Mouse (Mus musculus) left cerebral cortex, postnatal 36 days (tissue): Measurements from ENCODE around the gene Flt3l. TPM values are rescaled to one million over a fixed set of nuclear protein-coding genes. Genes with fewer than 3 reads are reported as not detected.
"Not testable (repeated sequence)": the region's sequence is repeated elsewhere in the genome, so short reads cannot be mapped to it uniquely, and the experiment has no call there.

Source experiments
- DNase-seq, 2 experiments: peaks; one replicate each; pipeline ENCODE4 v3.0.0; 2021 to 2022; ENCODE audit warnings: low spot score in 2 of 2, mixed read lengths in 1 of 2
- intact Hi-C: fragments of 180-260 bp; cut with DNase I; formaldehyde crosslinking; loops from one replicate; pipeline ENCODE4 v1.15.1; 2025
- total RNA-seq, 2 experiments: library from RNA; stranded (reverse); gene quantifications; 2 replicates each; pipeline ENCODE4 v1.2.3; 2021

The Flt3l gene
- total RNA-seq, 2 experiments from 2014 or later, result 3.7 to 6.1 TPM

DNA sequence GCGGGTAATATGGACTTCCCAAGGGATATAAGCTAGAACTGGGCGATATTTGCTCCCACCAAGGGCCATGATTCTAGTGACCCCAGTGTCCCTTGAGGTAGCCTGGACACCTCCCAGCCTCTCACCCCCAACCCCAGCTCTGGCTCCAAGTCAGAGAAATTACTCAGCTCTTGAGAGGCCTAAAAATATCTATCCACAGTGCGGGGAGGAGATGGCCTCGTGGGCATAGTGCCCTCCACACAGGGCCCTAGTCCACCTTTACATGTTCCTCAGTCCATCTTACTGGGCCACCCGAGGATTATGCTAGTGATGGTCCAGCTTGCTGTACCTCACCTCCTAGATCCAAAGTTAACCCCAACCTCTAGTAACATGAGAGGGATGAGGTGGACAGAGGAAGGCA is 28.6 kb upstream of the Flt3l start:
- intact Hi-C loops, result no loop called here
- DNase-seq, result peak in 1 of 2 experiments; percentile 28

DNA sequence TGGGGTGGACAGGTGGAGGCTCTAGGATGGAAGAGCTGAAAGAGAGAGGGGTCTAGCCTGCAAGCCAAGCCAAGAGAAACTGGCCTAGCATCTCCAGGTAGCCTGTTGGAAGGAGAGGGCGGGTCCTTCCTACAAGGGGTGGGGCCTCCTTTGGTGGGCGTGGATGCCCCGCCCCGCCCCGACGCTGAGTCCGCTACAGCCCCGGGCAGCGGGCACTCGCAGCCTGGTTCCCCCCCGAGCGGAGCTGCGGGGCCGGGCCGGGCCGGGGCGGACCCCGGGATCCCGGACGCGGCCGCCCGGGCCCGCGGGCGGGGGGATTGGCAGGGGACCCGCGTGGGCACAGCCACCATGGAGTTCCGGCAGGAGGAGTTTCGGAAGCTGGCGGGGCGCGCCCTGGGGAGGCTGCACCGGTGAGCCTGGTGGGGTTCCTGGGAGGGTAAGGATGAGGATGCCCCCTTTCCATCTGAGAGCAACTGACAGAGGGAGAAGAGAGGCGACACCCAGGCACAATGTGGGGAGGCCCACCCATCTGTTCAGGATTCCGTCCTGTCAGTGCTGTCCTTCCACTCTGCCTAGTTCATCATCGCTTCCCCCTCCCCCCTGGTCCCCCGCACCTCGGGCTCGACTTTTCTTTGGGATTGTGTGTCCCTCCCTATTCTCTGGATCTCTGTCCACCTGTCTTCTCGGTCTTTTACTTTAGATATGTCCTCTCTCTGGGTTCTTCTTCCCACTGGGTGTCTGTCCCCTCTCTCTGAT is 27.7 kb upstream of the Flt3l start, which contains the start of gene Slc17a7:
Slc17a7 (plus strand) TSS at position 215 of the 756 bp plus-strand sequence.
- DNase-seq, result peak; percentile 58 to 79
- intact Hi-C loops, result loop anchor here (2.0 kb wide), 2 partner anchors 33 to 135 kb away; no protein-coding TSS in a partner anchor

DNA sequence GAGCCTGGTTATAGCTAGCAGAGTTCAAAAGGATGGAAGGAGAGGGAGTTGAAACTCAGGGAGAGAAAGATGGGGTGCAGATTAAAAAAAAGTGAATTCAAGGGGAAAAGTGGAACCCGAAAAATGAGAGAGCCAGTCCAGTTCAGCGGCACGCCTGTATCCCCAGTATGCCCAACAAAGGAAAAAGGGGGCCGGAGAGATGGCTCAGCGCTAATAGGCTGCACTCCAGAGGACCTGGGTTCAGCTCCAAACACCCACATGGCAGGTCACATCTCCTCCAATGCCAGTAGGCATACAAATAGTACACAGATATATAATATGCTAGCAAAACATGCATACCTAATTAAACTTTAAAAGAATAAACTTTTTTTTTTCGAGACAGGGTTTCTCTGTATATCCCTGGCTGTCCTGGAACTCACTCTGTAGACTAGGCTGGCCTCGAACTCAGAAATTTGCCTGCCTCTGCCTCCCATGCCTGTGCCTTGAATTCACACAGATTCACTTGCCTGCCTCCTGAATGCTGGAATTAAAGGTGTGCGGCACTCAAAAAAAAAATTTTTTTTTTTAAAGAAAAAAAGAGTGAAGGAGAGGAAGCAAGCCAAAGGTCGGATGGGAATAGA is 26.9 kb upstream of the Flt3l start:
- no peak for DNase-seq
- intact Hi-C loops, result loop anchor here (2.0 kb wide), 2 partner anchors 34 to 136 kb away; no protein-coding TSS in a partner anchor

DNA sequence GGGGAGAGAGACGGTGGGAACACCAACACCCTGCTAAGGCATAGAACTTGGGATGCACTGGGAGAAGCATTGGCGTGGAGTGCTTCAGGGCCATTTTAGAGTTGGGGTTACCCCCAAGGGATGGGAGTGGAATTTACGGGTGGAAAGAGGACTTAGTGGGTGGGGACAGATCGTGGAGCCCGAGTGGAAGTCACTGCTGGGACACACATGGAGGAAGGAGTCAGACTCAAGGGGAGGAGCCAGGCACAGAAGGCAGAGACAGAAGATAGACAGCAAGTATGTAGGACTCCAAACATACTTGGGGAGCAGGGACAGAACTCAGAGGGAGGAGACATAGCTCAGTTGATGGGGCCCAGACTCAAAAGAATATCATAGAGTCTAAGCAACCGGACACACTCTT is 26.3 kb upstream of the Flt3l start:
- no peak for DNase-seq
- intact Hi-C loops, result loop anchor here (2.0 kb wide), 2 partner anchors 34 to 136 kb away; no protein-coding TSS in a partner anchor

DNA sequence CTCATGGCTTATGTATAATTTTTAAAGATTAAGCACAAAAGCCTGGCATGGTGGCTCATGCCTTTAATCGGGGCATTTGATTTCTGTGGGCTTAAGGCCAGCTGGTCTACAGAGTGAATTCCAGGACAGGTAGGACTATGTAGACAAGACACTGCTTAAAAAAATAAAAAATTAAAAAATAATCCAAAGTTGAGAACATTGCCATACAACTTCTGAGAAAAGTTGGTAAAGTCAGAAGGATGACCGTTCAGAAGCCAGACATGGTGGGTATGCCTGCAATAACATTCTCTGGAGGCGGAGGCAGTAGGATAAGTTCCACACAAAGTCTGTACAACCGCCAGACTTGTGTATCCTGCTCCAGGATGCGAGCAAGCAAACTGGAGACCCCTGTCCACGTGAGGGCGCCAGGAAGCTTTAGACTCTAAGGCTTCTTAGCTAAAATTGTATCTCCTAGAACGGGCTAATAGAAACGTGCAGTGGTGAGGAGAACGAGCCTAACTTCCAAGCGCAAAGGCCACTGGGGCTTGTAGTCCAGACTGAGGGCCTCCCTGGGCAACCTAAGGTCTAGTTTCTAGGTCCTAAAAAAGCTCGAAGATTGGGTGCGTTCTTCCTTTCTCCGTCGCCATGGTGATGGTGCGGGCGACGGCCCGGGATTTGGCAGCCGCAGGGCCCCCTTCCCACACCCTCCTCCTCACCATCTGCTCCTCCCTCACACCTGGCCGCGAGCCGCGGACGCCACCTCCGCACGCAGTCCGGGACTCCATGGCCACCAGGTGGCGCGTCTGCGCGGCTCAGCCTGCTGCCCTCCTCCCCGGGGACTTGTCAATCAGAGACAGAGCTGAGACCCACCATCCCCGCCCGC is 25.6 kb upstream of the Flt3l start:
- intact Hi-C loops, result loop anchor here (2.0 kb wide), 2 partner anchors 35 to 137 kb away; no protein-coding TSS in a partner anchor
- DNase-seq, result peak; percentile 96 to 99

DNA sequence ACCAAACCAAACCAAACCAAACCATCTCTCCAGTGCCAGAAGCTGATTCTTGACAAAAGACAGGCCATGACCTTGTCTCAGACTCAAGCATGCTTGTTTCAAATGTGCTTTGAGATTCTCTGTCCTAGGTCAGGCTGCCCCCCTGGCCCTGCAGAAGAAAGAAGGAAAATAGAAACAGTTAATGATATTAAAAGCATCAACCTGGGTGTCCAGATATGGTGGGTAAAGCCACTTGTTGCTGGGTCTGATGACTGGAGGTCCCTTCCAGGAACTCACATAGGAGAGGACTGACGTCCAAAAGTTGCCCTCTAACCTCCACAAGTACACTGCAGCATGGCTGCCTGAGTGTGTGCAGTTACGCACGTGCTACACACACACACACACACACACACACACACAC is 24.6 kb upstream of the Flt3l start:
- intact Hi-C loops, result no loop called here
- no peak for DNase-seq

DNA sequence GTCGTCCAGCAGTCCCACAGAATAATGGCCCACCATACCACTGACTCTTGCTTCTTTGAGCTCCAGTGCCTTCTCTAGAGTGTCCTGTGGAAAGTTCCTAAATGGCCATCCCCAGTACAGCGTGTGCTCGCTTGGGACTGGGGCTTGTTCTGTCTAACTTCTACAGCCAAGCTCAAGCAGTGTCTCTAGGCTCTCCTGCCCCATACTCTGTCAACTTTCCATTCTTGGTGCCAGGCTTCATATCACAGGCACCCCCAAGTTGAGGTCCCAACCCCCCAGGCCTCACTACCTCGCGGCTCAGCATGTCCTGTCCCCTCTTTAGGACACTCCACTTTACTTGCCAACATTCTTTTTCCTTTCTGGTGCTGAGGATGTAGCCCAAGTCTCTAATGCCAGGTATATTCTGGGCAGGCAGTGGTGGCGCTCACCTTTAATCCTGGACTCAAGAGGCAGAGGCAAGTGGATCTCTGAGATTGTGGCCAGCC is 24.1 kb upstream of the Flt3l start:
- intact Hi-C loops, result no loop called here
- no peak for DNase-seq

DNA sequence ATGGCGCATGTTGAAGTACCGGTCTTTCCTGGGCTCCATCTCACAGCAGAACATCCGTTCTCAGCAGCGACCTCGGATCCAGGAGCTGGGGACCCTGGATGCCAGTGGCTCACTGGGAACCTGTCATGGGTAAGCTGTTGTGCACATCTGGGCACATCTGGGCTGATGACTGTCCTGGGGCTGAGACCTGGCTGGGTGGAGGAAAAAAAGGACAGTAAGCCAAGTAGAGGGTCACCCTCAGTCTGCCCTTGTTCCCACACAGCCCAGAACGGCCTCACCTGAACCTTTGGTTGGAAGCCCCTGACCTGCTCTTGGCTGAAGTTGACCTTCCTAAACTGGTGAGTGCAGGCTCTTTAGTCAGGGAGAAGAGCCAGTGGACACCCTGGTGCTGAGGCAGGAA is 22.8 kb upstream of the Flt3l start:
- intact Hi-C loops, result no loop called here
- DNase-seq, result no peak

DNA sequence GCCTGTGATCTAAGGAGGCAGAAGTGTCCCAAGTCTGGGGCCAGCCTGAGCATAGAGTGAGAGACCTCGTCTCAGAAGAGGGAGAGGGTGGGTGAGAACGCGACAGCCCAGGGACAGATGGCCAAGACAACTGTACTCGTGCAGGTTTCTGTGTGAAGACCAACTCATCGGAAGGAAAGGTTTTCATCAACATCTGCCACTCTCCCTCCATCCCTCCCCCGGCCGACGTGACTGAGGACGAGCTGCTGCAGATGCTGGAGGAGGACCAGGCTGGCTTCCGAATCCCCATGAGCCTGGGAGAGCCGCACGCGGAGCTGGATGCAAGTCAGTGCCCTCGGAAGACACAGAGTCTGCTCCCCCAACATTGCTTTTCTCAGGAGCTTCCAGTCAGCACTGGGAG is 21.2 kb upstream of the Flt3l start:
- intact Hi-C loops, result no loop called here
- peak; percentile 59 to 60 for DNase-seq

DNA sequence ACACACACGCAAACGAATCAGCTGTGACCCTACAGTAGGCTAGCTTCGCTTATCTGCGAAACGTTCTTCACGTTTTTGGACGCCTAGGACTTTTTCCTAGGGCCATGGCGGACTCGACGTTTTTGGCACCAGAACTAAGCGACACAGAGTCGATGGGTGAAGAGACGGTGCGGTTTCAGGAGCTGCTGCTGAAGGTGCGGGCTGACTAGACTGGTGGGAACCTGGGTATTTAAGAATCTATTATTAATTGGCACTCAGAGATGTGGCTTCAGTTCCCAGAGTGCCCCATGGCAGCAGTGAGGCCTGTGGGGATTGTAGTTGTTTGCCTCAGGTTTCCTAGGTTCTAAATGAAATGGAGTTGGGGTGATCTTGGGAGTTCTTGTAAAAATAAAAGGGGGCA is 20.0 kb upstream of the Flt3l start:
- intact Hi-C loops, result no loop called here

DNA sequence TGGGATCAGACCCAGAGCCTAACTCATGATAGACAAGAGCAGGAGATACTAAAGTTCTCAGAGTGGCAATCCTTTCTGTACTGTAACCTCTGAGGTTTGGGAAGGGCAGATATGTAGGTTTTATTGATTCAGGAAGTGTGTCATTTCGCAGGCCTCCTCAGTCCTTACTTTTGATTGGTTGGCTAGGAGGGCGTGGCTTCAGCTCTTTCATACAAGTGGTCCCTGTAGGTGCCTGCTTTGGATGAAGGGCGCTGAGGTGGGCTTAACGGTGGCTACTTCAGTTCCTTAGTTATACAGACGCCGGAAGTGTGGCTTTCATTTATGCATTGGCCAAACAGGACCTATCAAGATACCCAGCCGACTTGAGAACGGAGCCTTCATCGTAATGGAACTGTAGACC is 19.4 kb upstream of the Flt3l start:
- intact Hi-C loops, result no loop called here
- DNase-seq, result no peak

More for the DNA sequence above, 20.0 kb upstream of the Flt3l start:
- no peak for DNase-seq

DNA sequence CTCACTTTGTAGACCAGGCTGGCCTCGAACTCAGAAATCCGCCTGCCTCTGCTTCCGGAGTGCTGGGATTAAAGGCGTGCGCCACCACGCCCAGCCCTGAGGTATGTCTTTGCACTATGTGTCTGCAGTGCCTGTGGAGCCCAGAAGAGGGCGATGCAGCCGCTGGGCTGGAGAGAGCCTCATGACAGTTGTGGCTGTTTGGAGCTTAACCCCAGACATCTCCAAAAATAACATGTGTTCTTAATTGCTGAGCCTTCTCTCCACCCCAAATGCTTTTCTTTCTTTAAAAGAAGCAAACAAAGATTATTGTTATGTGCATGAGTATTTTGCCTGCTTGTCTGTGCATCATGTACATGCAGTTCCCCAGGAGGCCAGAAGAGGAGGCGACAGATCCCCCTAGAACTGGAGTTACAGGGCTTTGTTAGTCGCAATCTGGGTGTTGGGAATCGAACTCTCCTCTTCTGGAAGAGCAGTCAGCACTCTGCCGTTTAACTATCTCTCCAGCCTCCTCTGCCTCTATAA is 18.8 kb upstream of the Flt3l start:
- intact Hi-C loops, result loop anchor here (1.0 kb wide), 1 partner anchor 27 kb away; the partner anchor contains the start of gene Rpl13a

DNA sequence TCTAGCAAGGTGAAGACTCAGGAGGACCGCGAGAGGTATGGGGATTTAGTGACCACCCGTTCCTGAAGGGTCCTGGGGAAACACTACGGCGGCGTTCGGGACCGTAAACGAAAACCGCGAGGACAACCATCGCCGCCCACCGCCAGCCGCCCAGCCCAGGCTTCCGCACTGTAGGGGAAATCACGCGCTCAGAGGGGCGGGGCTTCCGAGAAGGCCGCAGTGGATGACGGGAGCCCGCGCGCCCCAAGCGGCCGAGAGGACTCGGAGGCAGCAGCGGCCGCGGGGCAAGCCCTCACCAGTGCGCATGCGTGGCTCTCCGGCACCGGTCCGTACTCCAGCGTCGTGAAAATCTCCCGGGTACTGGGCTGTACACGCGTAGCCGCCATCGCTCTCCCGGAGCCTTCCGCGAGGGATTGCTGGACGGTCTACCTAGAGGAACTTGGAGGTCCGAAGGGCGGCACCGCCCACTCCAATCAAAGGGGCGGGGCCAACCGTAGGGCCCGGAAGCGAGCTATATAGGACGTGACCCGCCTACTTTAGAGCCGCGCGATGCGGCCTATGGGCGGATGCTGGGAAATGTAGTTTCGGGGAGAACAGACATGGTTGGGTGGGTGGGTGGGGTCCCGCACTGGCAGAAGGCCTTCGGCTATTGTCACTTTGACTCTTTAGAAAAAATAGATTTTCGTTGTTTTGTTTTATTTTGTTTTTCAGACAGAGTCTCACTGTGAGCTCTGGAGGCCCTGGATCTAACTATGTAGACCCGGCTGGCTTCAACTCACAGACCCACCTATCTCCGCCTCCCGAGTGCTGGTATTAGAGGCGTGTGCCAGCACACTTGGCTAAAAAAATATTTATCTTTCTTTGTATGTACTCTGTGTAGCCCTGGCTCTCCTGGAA is 18.1 kb upstream of the Flt3l start, which contains the start of the genes Pih1d1 and Aldh16a1:
Pih1d1 (plus strand) TSS at position 208 of the 897 bp plus-strand sequence.
Aldh16a1 (minus strand) TSS at position 489 of the 897 bp plus-strand sequence.
- intact Hi-C loops, result loop anchor here (1.0 kb wide), 1 partner anchor 26 kb away; the partner anchor contains the start of gene Rpl13a
- peak; percentile 97 to 98 for DNase-seq

More for the DNA sequence above, 18.8 kb upstream of the Flt3l start:
- peak in 1 of 2 experiments; percentile 40 for DNase-seq

DNA sequence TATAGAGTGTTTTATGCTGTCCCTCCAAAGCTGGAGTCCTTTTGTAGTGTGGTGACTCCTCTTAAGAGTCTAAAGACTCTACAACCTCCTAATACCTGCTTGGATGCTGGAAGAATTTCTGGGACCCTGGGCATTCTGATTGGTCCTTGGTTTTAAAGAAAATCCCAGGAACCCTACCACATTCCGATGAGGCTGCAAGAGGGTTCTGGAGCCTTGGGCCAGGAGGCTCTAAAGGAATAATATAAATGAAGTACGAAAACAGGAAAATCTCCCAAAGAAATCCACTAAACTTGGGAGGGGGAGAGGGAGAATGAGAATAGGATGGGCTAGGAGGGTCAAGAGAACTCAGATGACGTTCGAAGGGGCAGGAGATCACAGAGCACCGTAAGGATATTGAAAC is 17.4 kb upstream of the Flt3l start:
- DNase-seq, result no peak
- intact Hi-C loops, result no loop called here

DNA sequence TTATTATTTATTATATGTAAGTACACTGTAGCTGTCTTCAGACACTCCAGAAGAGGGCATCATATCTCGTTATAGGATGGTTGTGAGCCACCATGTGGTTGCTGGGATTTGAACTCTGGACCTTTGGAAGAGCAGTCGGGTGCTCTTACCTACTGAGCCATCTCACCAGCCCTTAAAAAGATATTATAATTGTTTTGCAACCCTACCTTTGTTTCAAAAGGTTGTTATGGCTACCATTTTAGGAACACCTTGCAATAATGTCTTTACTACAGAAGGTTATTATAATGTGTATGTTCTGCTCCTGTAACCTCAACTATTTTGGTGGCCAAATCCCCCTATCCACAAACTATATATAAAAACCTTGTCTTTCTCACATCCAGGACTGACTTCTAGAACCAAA is 16.8 kb upstream of the Flt3l start:
- intact Hi-C loops, DNase-seq: not testable (repeated sequence)

DNA sequence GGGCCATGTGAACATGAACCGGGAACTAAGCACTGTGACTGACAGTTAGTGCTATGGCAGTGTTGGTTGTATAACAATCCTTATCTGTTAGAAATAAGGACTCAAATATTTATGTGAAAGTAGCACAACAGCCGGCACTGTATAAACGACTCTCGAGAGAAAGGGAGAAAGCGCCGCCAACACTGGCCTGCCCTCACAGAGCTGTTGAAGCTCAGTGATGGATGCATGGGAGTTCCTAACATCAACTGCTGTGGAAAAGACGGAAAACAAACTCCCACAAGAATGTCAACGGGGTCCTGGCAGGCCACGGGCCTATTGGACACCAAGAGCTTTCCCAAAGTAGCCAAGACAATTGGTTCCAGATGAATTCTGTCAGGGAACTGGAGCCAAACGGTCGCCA is 15.1 kb upstream of the Flt3l start:
- intact Hi-C loops, result no loop called here
- no peak for DNase-seq

DNA sequence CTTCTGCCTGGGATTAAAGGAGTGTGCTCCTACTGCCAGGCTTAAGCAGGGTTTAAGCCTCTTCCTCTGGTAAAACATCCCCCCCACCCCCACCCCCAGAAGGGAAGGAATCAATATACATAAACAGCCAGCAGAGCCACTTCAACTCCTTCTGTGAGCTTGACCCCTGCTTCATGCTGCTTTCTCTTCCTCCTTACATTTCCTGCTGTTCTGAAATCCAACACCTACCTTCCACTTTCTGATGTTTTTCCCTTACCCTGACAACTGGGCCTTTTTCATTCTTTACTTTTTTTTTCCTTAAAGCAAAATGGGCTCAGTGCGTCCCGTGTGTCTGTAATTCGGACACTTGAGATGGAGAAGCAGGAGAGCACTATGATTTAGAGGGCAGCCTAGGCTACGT is 14.1 kb upstream of the Flt3l start:
- intact Hi-C loops, result no loop called here
- DNase-seq, result no peak

DNA sequence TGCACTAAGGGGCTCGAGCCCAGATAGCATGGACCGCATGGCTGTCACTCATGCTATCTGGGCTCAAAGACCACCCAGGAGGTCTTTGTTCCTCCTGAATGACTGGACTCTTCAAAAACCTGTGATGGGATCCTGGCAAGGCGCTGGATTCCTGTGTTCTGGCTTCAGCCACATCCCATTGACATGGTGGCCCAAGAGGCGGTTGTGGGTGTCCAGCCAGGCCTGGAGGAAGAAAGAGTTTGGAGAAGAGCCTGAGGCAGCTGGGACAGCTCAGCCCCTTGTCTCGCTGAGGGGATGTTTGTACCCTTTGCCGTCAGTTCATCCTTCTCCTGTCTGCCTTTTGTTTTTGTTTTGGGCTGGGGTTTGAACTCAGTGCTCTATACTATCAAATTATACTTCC is 13.3 kb upstream of the Flt3l start:
- DNase-seq, result no peak
- intact Hi-C loops, result no loop called here
